Mouse (Mus musculus) megakaryocyte, embryonic 14.5 days (primary cell): ENCODE measurements at regions not wholly inside any gene's neighbourhood (a gene's known extent, or its start where the extent isn't known, plus 50 kb on each side); places are given as distances from the start of the nearest gene placed in this dataset.

Experiments
- H3K27me3 ChIP-seq: replicated peaks from 2 replicates; pipeline ENCODE3; 2012; ENCODE audit warnings: inconsistent platforms
- H3K36me3 ChIP-seq: replicated peaks from 2 replicates; pipeline ENCODE3; 2012; ENCODE audit warnings: low read length, inconsistent platforms, mixed read lengths
- H3K4me1 ChIP-seq: 2 replicates; pipeline ENCODE4 v1.6.1; 2012; ENCODE audit warnings: inconsistent platforms
- H3K4me3 ChIP-seq: replicated peaks from 2 replicates; pipeline ENCODE3; 2012; ENCODE audit warnings: moderate library complexity, mild to moderate bottlenecking, inconsistent platforms
- H3K9me3 ChIP-seq: 2 replicates; pipeline ENCODE4 v1.6.1; 2012; ENCODE audit warnings: inconsistent platforms
- FLI1 ChIP-seq: IDR thresholded peaks from 2 replicates; pipeline ENCODE4 v1.6.1; 2012; ENCODE audit warnings: low read length, inconsistent platforms, mixed read lengths
- GATA1 ChIP-seq: IDR thresholded peaks from 3 replicates; pipeline ENCODE4 v1.6.1; 2012; ENCODE audit warnings: mixed read lengths, low read length, inconsistent platforms, borderline replicate concordance

- Histone ChIP-seq H3K36me3 (no peaks in the 10 kb centered on the region), H3K4me3 (no peak overlapping the region), H3K27me3 (no peaks in the 10 kb centered on the region), H3K4me1 (no peaks in the 10 kb centered on the region), H3K9me3 (peaks cover 16% of the 10 kb centered on the region; the same call in 1 of the 2 replicates)
- TF ChIP-seq FLI1, result no peak
- no peak for TF ChIP-seq GATA1
These were observed 504.3 kb upstream of the Mgmt start for GRCm38 (mm10) chr7:136390066-136390465.

GRCm38 (mm10) chr7:136393454-136393853 lies 501.0 kb upstream of the Mgmt start:
- Histone ChIP-seq H3K9me3 (peaks cover 18% of the 10 kb centered on the region; the same call in 1 of the 2 replicates), H3K4me1 (no peaks in the 10 kb centered on the region), H3K27me3 (no peaks in the 10 kb centered on the region), H3K4me3 (no peak overlapping the region), H3K36me3 (no peaks in the 10 kb centered on the region)
- no peak for TF ChIP-seq FLI1
- no peak for TF ChIP-seq GATA1

- Histone ChIP-seq H3K36me3 (no peaks in the 10 kb centered on the region), H3K27me3 (no peaks in the 10 kb centered on the region), H3K4me1 (no peaks in the 10 kb centered on the region), H3K4me3 (no peak overlapping the region), H3K9me3 (peaks cover 21% of the 10 kb centered on the region; the same call in 1 of the 2 replicates)
- TF ChIP-seq FLI1 (no peak), GATA1 (no peak)
These were observed 498.6 kb upstream of the Mgmt start for GRCm38 (mm10) chr7:136395838-136396237.

GRCm38 (mm10) chr7:136397101-136397500 lies 497.3 kb upstream of the Mgmt start:
- H3K4me3 ChIP-seq, result no peak overlapping the region
- no peaks in the 10 kb centered on the region for H3K27me3 ChIP-seq
- no peaks in the 10 kb centered on the region for H3K4me1 ChIP-seq
- no peak for TF ChIP-seq FLI1
- no peak for TF ChIP-seq GATA1
- H3K9me3 ChIP-seq, result peaks cover 19% of the 10 kb centered on the region; the same call in 1 of the 2 replicates
- no peaks in the 10 kb centered on the region for H3K36me3 ChIP-seq

- Histone ChIP-seq H3K9me3 (peaks cover 6% of the 10 kb centered on the region; the same call in 1 of the 2 replicates), H3K4me3 (no peak overlapping the region), H3K27me3 (no peaks in the 10 kb centered on the region), H3K36me3 (no peaks in the 10 kb centered on the region), H3K4me1 (no peaks in the 10 kb centered on the region)
- TF ChIP-seq GATA1, result no peak
These were observed 491.5 kb upstream of the Mgmt start for GRCm38 (mm10) chr7:136402688-136403597.

GRCm38 (mm10) chr7:136405391-136405790 lies 489.0 kb upstream of the Mgmt start:
- H3K4me3 ChIP-seq, result no peak overlapping the region
- H3K36me3 ChIP-seq, result no peaks in the 10 kb centered on the region
- TF ChIP-seq FLI1 (no peak), GATA1 (no peak)
- no peaks in the 10 kb centered on the region for H3K27me3 ChIP-seq
- no peaks in the 10 kb centered on the region for H3K4me1 ChIP-seq
- H3K9me3 ChIP-seq, result no peaks in the 10 kb centered on the region

GRCm38 (mm10) chr7:136406258-136407100 lies 487.9 kb upstream of the Mgmt start:
- H3K4me1 ChIP-seq, result no peaks in the 10 kb centered on the region
- H3K9me3 ChIP-seq, result no peaks in the 10 kb centered on the region
- no peak for TF ChIP-seq FLI1
- no peak for TF ChIP-seq GATA1
- H3K4me3 ChIP-seq, result no peak overlapping the region
- no peaks in the 10 kb centered on the region for H3K36me3 ChIP-seq
- no peaks in the 10 kb centered on the region for H3K27me3 ChIP-seq

- TF ChIP-seq GATA1 (no peak), FLI1 (no peak)
- H3K9me3 ChIP-seq, result no peaks in the 10 kb centered on the region
- no peaks in the 10 kb centered on the region for H3K27me3 ChIP-seq
- H3K4me3 ChIP-seq, result no peak overlapping the region
- no peaks in the 10 kb centered on the region for H3K4me1 ChIP-seq
- no peaks in the 10 kb centered on the region for H3K36me3 ChIP-seq
These were observed 479.6 kb upstream of the Mgmt start for GRCm38 (mm10) chr7:136414808-136415207.

GRCm38 (mm10) chr7:136417327-136417726 lies 477.1 kb upstream of the Mgmt start:
- no peaks in the 10 kb centered on the region for H3K36me3 ChIP-seq
- H3K27me3 ChIP-seq, result no peaks in the 10 kb centered on the region
- H3K4me3 ChIP-seq, result no peak overlapping the region
- peaks cover 13% of the 10 kb centered on the region for H3K9me3 ChIP-seq
- no peaks in the 10 kb centered on the region for H3K4me1 ChIP-seq
- TF ChIP-seq FLI1 (no peak), GATA1 (no peak)
